Mouse (Mus musculus): Measurements from ENCODE around the gene Agap2.

DNA sequence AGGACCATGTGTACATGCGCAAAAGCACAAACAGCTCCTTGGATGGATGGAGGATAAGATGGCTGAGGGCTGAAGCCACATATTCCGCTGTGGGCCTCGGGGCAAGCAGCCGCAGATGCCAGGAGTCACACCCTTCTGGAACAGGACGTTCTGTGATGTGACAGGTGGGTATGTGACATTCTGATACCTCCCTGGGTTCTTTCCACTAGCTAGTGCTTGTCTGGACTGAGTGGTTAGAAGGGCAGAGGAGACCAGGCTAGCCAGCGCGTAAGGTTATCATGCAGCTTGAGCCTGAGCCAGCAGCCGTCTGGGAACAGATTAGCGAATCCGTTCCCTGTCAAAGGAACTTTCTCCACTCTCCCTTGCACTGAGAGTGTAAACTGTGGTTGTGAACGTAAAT is 65.9 kb downstream of the Agap2 start:
- no peak for TF ChIP-seq CTCF (conservative IDR thresholded peaks at IDR 0.05; ENCODE audit: insufficient read depth, insufficient read length, low read depth, low read length)
- no peak for TF ChIP-seq POLR2A (IDR thresholded peaks at IDR 0.05; ENCODE audit: low read depth, low read length)

All from kidney, adult 2 months (tissue).